Mouse (Mus musculus) CH12.LX (cell line): ENCODE measurements around the gene Tcf7.

ENCODE experiments used
- CTCF ChIP-seq, 2 experiments: IDR thresholded peaks in 1 of 2; conservative IDR thresholded peaks in 1 of 2; 2 replicates each; pipeline ENCODE4 v1.5.1; 2011 to 2012; ENCODE audit warnings: low read depth in 2 of 2, low read length in 2 of 2, improper control_type of control experiment in 1 of 2, inconsistent platforms in 1 of 2, mild to moderate bottlenecking in 1 of 2, moderate library complexity in 1 of 2
- ELF1 ChIP-seq: IDR thresholded peaks from 2 replicates; pipeline ENCODE4 v1.6.1; 2014; ENCODE audit warnings: low read depth, mild to moderate bottlenecking, inconsistent platforms, low read length, improper control_type of control experiment

DNA sequence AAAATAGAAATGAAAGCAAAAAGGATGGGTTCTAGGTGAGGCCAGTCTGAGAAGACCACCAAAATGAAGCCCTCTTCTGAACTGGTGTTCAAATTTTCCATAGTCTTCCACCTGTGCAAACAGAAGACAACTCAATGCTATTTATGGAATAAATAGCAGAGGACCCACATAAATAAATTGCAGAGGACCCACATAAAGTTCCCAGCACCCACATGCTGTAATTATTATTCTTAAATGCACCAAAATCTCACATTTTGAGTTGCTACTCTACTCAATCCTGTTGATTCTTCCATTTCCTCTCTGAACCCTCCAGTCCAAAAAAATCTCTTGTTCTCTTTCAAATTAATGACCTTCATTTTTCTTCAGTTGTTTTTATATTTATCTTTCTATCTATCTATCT lies 68.9 kb downstream of the Tcf7 start, which contains the start of gene Olfr1371:
- TF ChIP-seq ELF1 (no peak), CTCF (conservative IDR thresholded peaks at IDR 0.05 in 1 of 2, IDR thresholded peaks at IDR 0.05 in 1 of 2; ENCODE audit: low read depth in 2 of 2, low read length in 2 of 2) (no peak)
